Mouse (Mus musculus): ENCODE measurements around the gene Yeats4.

Yeats4 gene

DNA sequence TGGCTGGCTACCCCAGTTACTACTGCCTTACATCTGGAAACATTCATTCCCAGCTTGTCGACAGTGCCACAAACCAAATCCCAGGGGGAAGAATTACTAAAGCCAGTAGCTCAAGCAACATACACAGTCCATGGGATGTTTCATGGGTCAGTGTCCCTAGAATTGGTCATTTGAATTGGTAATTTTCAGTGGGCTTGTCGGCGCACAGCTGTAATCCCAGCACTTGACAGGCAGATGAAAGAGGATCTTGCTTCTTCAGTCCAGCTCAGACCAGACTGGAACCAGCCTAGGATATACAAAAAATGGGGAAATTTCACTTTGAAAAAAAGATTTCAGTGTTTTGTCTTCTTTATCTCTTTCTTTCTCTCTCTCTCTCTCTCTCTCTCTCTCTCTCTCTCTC, 24.6 kb downstream of the Yeats4 start:
- no peak for DNase-seq

GRCm38 (mm10) chr10:117196696-117197095, 27.6 kb downstream of the Yeats4 start:
- no peak for DNase-seq

DNA sequence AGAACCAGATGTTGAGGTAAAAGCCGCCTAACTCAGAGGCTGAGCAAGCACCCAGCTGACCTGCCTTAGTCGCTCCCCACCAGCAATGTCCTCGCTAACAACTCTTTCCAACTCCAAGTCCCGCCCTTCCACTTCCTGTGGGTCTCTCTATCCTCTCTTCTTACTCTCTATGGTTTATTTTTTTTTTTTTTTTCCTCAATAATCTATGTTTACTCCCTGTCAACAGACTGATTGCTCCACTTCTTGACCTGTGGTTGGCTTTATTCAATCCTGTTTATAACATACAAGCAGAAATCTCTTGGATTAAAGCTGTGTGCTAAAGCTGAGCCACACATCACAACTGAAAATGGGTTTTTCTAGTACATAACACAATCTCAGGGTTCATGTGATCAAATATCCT, 28.6 kb downstream of the Yeats4 start:
- no peak for DNase-seq

- DNase-seq = no peak
These were observed 29.3 kb downstream of the Yeats4 start for GRCm38 (mm10) chr10:117195005-117195404.

GRCm38 (mm10) chr10:117193364-117193763, 30.9 kb downstream of the Yeats4 start:
- DNase-seq = no peak

DNA sequence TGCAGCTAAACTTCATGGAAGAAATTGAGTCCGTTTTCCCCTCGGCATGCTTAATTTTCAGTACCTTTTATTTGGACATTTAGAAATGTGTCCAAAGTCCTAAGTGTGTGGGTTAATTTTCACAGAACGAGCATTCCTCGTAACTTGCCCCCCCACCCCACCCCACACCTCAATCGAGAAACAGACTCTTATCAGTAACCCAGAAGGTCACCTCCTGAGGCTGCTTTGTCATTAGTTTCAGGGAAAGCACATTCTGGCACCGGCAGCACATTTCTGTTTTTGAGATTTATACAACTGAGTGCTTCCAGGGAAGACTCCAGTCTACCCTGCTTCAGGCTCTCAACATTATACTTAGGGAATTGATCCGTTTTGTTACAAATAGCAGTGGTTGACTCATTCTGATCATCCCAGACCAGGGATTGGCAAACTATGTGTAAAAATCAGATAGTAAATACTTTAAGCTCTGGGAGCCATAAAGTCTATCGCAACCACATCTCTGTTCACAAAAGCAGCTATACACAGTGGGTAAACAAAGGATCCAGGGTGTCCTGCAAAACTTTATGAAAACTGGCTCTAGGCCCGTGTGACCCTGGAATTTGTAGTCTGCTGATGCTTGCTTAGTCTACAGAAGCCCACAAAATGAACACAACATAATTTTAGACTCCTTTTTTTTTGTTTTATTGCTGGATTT, 38.8 kb downstream of the Yeats4 start:
- no peak for DNase-seq

GRCm38 (mm10) chr10:117181098-117181497, 43.2 kb downstream of the Yeats4 start:
- DNase-seq = no peak

GRCm38 (mm10) chr10:117174645-117175044, 49.7 kb downstream of the Yeats4 start:
- no peak for DNase-seq

DNA sequence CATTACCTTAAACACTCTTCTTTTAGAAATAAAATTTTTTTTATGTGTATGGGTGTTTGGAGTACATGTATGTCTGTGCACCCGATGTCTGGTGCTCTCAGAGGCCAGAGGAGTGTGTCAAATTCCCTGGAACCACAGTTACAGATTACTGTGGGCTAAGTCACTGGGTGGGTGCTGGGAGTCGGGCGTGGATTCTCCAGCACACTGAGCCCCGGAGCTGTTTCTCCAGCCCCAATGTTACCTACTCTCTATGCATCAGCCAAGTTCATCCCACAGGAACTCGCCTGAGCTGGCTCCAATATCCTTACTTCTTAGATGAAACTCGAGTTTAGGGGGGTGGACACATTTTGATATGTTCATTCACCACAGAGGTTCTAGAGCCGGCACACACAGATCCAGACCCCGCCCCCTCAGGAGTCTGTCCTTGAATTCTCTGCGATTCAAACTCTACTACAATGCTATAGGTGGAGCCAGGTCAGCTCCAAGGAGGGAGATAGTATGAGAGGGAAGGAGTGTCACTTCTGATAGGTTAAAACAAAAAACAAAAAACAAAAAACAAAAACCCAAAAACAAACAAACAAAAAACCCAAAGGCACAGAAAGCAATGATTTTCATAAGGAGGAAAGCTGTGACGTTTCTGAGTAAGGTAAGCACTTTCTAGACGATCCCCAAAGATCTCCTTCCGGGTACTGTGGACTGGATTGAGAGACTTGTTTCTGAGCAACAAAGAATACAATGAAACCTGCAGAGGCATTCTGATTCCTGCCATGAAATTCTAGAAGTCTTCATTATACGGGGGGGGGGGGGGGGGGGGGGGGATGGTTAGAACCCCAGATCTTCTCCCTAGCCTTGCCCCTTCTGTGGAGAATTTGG, 50.5 kb downstream of the Yeats4 start:
- DNase-seq = no peak

DNA sequence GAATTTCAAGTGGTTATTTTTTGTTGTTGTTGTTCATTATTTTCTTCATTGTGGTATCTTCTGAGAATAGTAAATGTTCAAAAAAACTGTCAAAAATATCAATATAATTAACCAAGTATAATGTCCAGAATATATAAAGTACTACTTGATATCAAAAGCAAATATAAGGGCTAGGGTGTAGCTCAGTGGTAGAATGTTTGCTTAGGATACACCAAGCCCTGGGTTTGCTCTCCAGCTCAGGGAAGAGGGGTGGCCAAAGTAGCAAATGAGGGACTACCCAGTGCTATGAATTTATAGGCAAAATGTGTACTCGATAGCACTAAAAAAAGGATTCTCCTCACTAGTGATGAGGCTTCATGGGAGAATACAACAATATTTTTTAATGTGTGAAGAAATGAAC, 51.2 kb downstream of the Yeats4 start:
- DNase-seq = no peak

GRCm38 (mm10) chr10:117172069-117172468, 52.2 kb downstream of the Yeats4 start:
- DNase-seq = peak; percentile 27

- no peak for DNase-seq
These were observed 57.4 kb downstream of the Yeats4 start for GRCm38 (mm10) chr10:117166785-117167425.

Data from kidney, postnatal 14 days (tissue).